Mouse (Mus musculus): ENCODE measurements around the gene Mpig6b. TPM values are rescaled to one million over a fixed set of nuclear protein-coding genes. Genes with fewer than 3 reads are reported as not detected.

Mpig6b gene
- polyA plus RNA-seq, 1 experiment from 2014 or later: 4.1 TPM

GRCm38 (mm10) chr17:35031272-35031671, 34.7 kb downstream of the Mpig6b start:
- WGBS (ENCODE audit: insufficient replicate concordance): 82% methylated on average over 11 of the region's 11 CpGs

GRCm38 (mm10) chr17:35029691-35030532, 36.1 kb downstream of the Mpig6b start:
- Histone ChIP-seq H3K4me1 (replicated peaks) (peaks cover 73% of the 10 kb centered on the region), H3K9ac (no peak overlapping the region), H3K4me2 (0 out of 2 replicates have a peak overlapping the region, but pooled peaks have one; percentile 1), H3K4me3 (replicated peaks) (no peak overlapping the region), H3K36me3 (no peaks in the 10 kb centered on the region), H3K9me3 (replicated peaks) (no peaks in the 10 kb centered on the region), H3K27ac (no peak overlapping the region), H3K27me3 (no peaks in the 10 kb centered on the region)
- WGBS (ENCODE audit: insufficient replicate concordance): 44% methylated on average over 19 of the region's 19 CpGs
- no peak for DNase-seq
- no peak for ATAC-seq (ENCODE audit: low read depth)

More at GRCm38 (mm10) chr17:35031272-35031671, 34.7 kb downstream of the Mpig6b start:
- DNase-seq: no peak
- Histone ChIP-seq H3K36me3 (no peaks in the 10 kb centered on the region), H3K27ac (no peak overlapping the region), H3K9me3 (replicated peaks) (no peaks in the 10 kb centered on the region), H3K4me3 (replicated peaks) (no peak overlapping the region), H3K9ac (no peak overlapping the region), H3K4me1 (replicated peaks) (peaks cover 62% of the 10 kb centered on the region), H3K27me3 (no peaks in the 10 kb centered on the region), H3K4me2 (no peak overlapping the region)
- ATAC-seq (ENCODE audit: low read depth): no peak

GRCm38 (mm10) chr17:35028315-35028714, 37.7 kb downstream of the Mpig6b start:
- Histone ChIP-seq H3K9ac (no peak overlapping the region), H3K9me3 (replicated peaks) (no peaks in the 10 kb centered on the region), H3K4me1 (replicated peaks) (peaks cover 84% of the 10 kb centered on the region), H3K36me3 (no peaks in the 10 kb centered on the region), H3K4me2 (no peak overlapping the region), H3K4me3 (replicated peaks) (no peak overlapping the region), H3K27ac (no peak overlapping the region), H3K27me3 (no peaks in the 10 kb centered on the region)
- 69% methylated on average over 2 of the region's 2 CpGs for WGBS (ENCODE audit: insufficient replicate concordance)
- DNase-seq (no peak), ATAC-seq (ENCODE audit: low read depth) (no peak)

- H3K9ac ChIP-seq: 0 out of 2 replicates have a peak within 1 kb of the TSS, but pooled peaks have one; percentile 24
- H3K36me3 ChIP-seq: no peaks in the 10 kb centered on the region
- no peaks in the 10 kb centered on the region for H3K27me3 ChIP-seq
- H3K4me2 ChIP-seq: no peak within 1 kb of the TSS
- DNase-seq (no peak), ATAC-seq (ENCODE audit: low read depth) (no peak)
- peaks cover 91% of the 10 kb centered on the region for H3K4me1 ChIP-seq (replicated peaks)
- no peak within 1 kb of the TSS for H3K4me3 ChIP-seq (replicated peaks)
- H3K27ac ChIP-seq: 0 out of 2 replicates have a peak within 1 kb of the TSS, but pooled peaks have one; percentile 34
- no peaks in the 10 kb centered on the region for H3K9me3 ChIP-seq (replicated peaks)
- 50% methylated on average over 13 of the region's 13 CpGs for WGBS (ENCODE audit: insufficient replicate concordance)
Measured at GRCm38 (mm10) chr17:35027277-35028068, 38.5 kb downstream of the Mpig6b start, which contains the start of gene Sapcd1. Gene Sapcd1 (minus strand): TSS chr17:35028016.

GRCm38 (mm10) chr17:35026206-35026605, 39.8 kb downstream of the Mpig6b start:
- Histone ChIP-seq H3K9me3 (replicated peaks) (no peaks in the 10 kb centered on the region), H3K9ac (no peak overlapping the region; the same call in 1 of the 2 replicates), H3K4me2 (no peak overlapping the region), H3K36me3 (no peaks in the 10 kb centered on the region), H3K4me1 (replicated peaks) (peaks cover 91% of the 10 kb centered on the region), H3K4me3 (replicated peaks) (no peak overlapping the region), H3K27ac (no peak overlapping the region), H3K27me3 (no peaks in the 10 kb centered on the region)
- WGBS (ENCODE audit: insufficient replicate concordance): 80% methylated on average over 5 of the region's 5 CpGs
- DNase-seq (no peak), ATAC-seq (ENCODE audit: low read depth) (no peak)

- 47% methylated on average over 7 of the region's 10 CpGs for WGBS (ENCODE audit: insufficient replicate concordance)
- Histone ChIP-seq H3K27me3 (no peaks in the 10 kb centered on the region), H3K4me1 (replicated peaks) (peaks cover 87% of the 10 kb centered on the region), H3K27ac (no peak overlapping the region), H3K9ac (peak overlapping the region; percentile 45; the same call in 1 of the 2 replicates), H3K9me3 (replicated peaks) (no peaks in the 10 kb centered on the region), H3K4me3 (replicated peaks) (no peak overlapping the region), H3K4me2 (no peak overlapping the region), H3K36me3 (no peaks in the 10 kb centered on the region)
- DNase-seq (no peak), ATAC-seq (ENCODE audit: low read depth) (no peak)
Measured at GRCm38 (mm10) chr17:35024691-35025488, 41.1 kb downstream of the Mpig6b start.

- WGBS (ENCODE audit: insufficient replicate concordance): 48% methylated on average over 12 of the region's 13 CpGs
Measured at GRCm38 (mm10) chr17:35024261-35024660, 41.7 kb downstream of the Mpig6b start.

GRCm38 (mm10) chr17:35023756-35024155, 42.2 kb downstream of the Mpig6b start:
- Histone ChIP-seq H3K9me3 (replicated peaks) (no peaks in the 10 kb centered on the region), H3K36me3 (no peaks in the 10 kb centered on the region), H3K27ac (peak overlapping the region; percentile 58), H3K4me2 (no peak overlapping the region), H3K4me3 (replicated peaks) (no peak overlapping the region), H3K27me3 (no peaks in the 10 kb centered on the region), H3K4me1 (replicated peaks) (peaks cover 76% of the 10 kb centered on the region), H3K9ac (peak overlapping the region; percentile 45; the same call in 1 of the 2 replicates)
- DNase-seq (no peak), ATAC-seq (ENCODE audit: low read depth) (no peak)
- 28% methylated on average over 4 of the region's 4 CpGs for WGBS (ENCODE audit: insufficient replicate concordance)

More at GRCm38 (mm10) chr17:35024261-35024660, 41.7 kb downstream of the Mpig6b start:
- no peak overlapping the region for H3K4me3 ChIP-seq (replicated peaks)
- H3K4me1 ChIP-seq (replicated peaks): peaks cover 81% of the 10 kb centered on the region
- 0 out of 2 replicates have a peak overlapping the region, but pooled peaks have one; percentile 58 for H3K27ac ChIP-seq
- no peak overlapping the region for H3K4me2 ChIP-seq
- no peaks in the 10 kb centered on the region for H3K27me3 ChIP-seq
- no peaks in the 10 kb centered on the region for H3K36me3 ChIP-seq
- no peaks in the 10 kb centered on the region for H3K9me3 ChIP-seq (replicated peaks)
- ATAC-seq (ENCODE audit: low read depth) (no peak), DNase-seq (no peak)
- peak overlapping the region; percentile 45; the same call in 1 of the 2 replicates for H3K9ac ChIP-seq

GRCm38 (mm10) chr17:35023221-35023620, 42.8 kb downstream of the Mpig6b start:
- no peaks in the 10 kb centered on the region for H3K36me3 ChIP-seq
- H3K9me3 ChIP-seq (replicated peaks): no peaks in the 10 kb centered on the region
- H3K27me3 ChIP-seq: no peaks in the 10 kb centered on the region
- H3K4me2 ChIP-seq: no peak overlapping the region
- peaks cover 70% of the 10 kb centered on the region for H3K4me1 ChIP-seq (replicated peaks)
- ATAC-seq (ENCODE audit: low read depth) (no peak), DNase-seq (no peak)
- peak overlapping the region; percentile 58 for H3K27ac ChIP-seq
- H3K4me3 ChIP-seq (replicated peaks): no peak overlapping the region
- WGBS (ENCODE audit: insufficient replicate concordance): 72% methylated on average over 5 of the region's 5 CpGs
- H3K9ac ChIP-seq: peak overlapping the region; percentile 45; the same call in 1 of the 2 replicates

- no peaks in the 10 kb centered on the region for H3K9me3 ChIP-seq (replicated peaks)
- no peak for DNase-seq
- peak overlapping the region; percentile 58 for H3K27ac ChIP-seq
- H3K4me2 ChIP-seq: 0 out of 2 replicates have a peak overlapping the region, but pooled peaks have one; percentile 56
- H3K4me3 ChIP-seq (replicated peaks): no peak overlapping the region
- no peak for ATAC-seq (ENCODE audit: low read depth)
- H3K27me3 ChIP-seq: no peaks in the 10 kb centered on the region
- H3K4me1 ChIP-seq (replicated peaks): peaks cover 64% of the 10 kb centered on the region
- 0 out of 2 replicates have a peak overlapping the region, but pooled peaks have one; percentile 11 for H3K9ac ChIP-seq
- H3K36me3 ChIP-seq: no peaks in the 10 kb centered on the region
- 57% methylated on average over 8 of the region's 8 CpGs for WGBS (ENCODE audit: insufficient replicate concordance)
Measured at GRCm38 (mm10) chr17:35022541-35023060, 43.4 kb downstream of the Mpig6b start.

Data from liver, embryonic 13.5 days (tissue).